Mouse (Mus musculus) liver, embryonic 11.5 days (tissue): ENCODE data around the gene Elovl3. TPM values are rescaled to one million over a fixed set of nuclear protein-coding genes. Genes with fewer than 3 reads are reported as not detected.

Source experiments
- ATAC-seq: fragments of 200-750 bp; cut with Nextera tagmentation; replicated peaks from 2 replicates; pipeline ENCODE4 v1.8.0; 2017; ENCODE audit warnings: moderate number of reproducible peaks, mild to moderate bottlenecking, moderate TSS enrichment, moderate library complexity; ENCODE audit not compliant: low FRiP score
- DNase-seq: peaks from one replicate; pipeline ENCODE4 v3.0.0-alpha.2; 2017; ENCODE audit warnings: low spot score
- H3K27ac ChIP-seq: fragments of 300-500 bp; sonication (generic); 2 replicates; pipeline ENCODE4 v1.5.1; 2014; ENCODE audit warnings: mild to moderate bottlenecking, low read depth, low read length, control low read depth
- H3K27me3 ChIP-seq: fragments of 300-500 bp; sonication (generic); replicated peaks from 2 replicates; pipeline ENCODE4 v1.6.1; 2014; ENCODE audit warnings: low read length, mixed read lengths; ENCODE audit not compliant: control insufficient read depth, insufficient read depth
- H3K36me3 ChIP-seq: fragments of 300-500 bp; sonication (generic); 2 replicates; pipeline ENCODE4 v1.6.1; 2014; ENCODE audit warnings: mild to moderate bottlenecking, low read length, moderate library complexity, mixed read lengths; ENCODE audit not compliant: control insufficient read depth, insufficient read depth
- H3K4me1 ChIP-seq: fragments of 300-500 bp; sonication (generic); replicated peaks from 2 replicates; pipeline ENCODE4 v1.6.1; 2014; ENCODE audit warnings: low read length, mixed read lengths; ENCODE audit not compliant: control insufficient read depth, insufficient read depth
- H3K4me2 ChIP-seq: fragments of 300-500 bp; sonication (generic); 2 replicates; pipeline ENCODE4 v1.6.1; 2014; ENCODE audit warnings: mild to moderate bottlenecking, control low read depth, moderate library complexity
- H3K4me3 ChIP-seq: fragments of 300-500 bp; sonication (generic); 2 replicates; pipeline ENCODE4 v1.5.1; 2014; ENCODE audit warnings: low read depth, low read length, control low read depth
- H3K9ac ChIP-seq: fragments of 300-500 bp; sonication (generic); 2 replicates; pipeline ENCODE4 v1.6.1; 2014; ENCODE audit warnings: low read depth, low read length, control low read depth
- H3K9me3 ChIP-seq: fragments of 300-500 bp; sonication (generic); 2 replicates; pipeline ENCODE4 v1.6.1; 2016; ENCODE audit warnings: low read length, inconsistent platforms, mixed read lengths; ENCODE audit not compliant: control insufficient read depth
- WGBS: fragments of 180-500 bp; shearing (Covaris S2); extraction: QIAGEN DNeasy Blood & Tissue Kit; methylation state at CpG from one replicate; pipeline ENCODE4 v1.1.7; 2014; 5-methylcytosine and 5-hydroxymethylcytosine counted together
- polyA plus RNA-seq: library from polyadenylated mRNA; unstranded; fragments of >200 nt; fragmentation: Nextera tagmentation; extraction: Ambion mirVana; gene quantifications from 2 replicates; pipeline ENCODE4 v1.2.1, GENCODE M21; 2014

Elovl3 gene
- not detected in 2 replicates for polyA plus RNA-seq

DNA sequence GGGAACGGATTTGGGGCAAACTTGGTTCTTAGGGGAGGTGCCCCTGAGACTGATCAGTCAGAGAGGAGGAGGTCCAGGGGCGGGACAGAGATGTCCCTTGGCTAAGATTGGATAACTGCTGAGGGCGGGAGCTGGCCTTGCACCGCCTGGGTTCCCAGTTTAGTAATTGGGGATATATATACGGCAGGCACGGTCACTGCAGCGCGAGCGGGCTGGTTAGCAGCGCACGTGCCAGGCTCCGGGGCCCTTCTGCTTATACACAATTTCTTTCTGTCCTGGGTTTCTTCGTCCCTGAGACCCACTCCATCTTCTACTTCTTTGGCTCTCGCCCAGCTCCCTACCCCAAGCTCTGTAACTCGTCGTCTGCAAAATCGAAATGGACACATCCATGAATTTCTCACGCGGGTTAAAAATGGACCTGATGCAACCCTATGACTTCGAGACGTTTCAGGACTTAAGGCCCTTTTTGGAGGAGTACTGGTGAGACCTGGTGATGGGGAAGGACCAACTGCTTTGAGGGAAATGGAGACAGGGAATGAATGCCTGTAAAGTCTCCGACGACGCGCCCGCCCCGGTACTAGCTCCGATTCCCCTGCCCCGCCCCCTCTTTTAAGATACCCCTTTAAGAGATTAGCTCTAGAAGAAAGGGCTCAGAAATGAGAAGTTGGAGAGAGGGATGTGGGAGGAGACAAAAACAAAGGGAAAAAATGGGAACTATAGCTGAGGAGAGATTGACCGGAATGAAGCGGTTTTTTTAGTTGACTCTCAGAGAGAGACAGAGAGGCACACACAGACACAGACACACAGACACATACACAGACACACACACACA is at the start of gene Elovl3:
Gene Elovl3 (plus strand): TSS at position 204 of the 832 bp plus-strand sequence.
- WGBS, result 3% methylated on average over 31 of the region's 31 CpGs
- H3K27ac ChIP-seq, result no peak within 1 kb of the TSS
- H3K4me2 ChIP-seq, result peak within 1 kb of the TSS; percentile 41
- DNase-seq (no peak), ATAC-seq (peak; percentile 65)
- H3K4me3 ChIP-seq, result peak within 1 kb of the TSS; percentile 23; the same call in 1 of the 2 replicates
- H3K9me3 ChIP-seq, result no peaks in the 10 kb centered on the region
- H3K27me3 ChIP-seq, result peaks cover 67% of the 10 kb centered on the region
- H3K4me1 ChIP-seq, result peaks cover 14% of the 10 kb centered on the region
- H3K36me3 ChIP-seq, result no peaks in the 10 kb centered on the region
- no peak within 1 kb of the TSS for H3K9ac ChIP-seq

DNA sequence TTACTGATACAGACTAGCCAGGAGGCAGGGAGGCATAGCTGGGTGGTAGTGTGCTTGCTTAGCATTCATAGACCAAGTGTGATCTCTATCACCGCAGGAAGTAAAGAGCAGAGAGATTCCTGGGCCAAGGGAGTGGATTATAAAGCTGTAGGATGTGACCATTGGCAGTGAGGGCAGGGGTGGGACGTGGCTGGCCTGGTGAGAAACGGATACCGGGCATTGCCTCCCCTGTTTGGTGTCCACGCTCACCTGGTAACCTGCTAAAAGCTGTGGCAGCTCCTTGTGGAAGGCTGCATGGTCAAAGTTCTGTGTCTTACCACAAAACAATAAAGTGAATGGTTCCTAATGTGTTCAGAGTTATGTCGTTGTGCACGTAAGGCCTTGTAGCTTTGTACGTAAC is 46.5 kb upstream of the Elovl3 start:
- H3K4me1 ChIP-seq, result peaks cover 3% of the 10 kb centered on the region
- H3K27ac ChIP-seq, result no peak overlapping the region
- H3K9ac ChIP-seq, result no peak overlapping the region
- H3K9me3 ChIP-seq, result no peaks in the 10 kb centered on the region
- 94% methylated on average over 8 of the region's 8 CpGs for WGBS
- DNase-seq (no peak), ATAC-seq (no peak)
- H3K4me3 ChIP-seq, result no peak overlapping the region
- no peak overlapping the region for H3K4me2 ChIP-seq
- H3K36me3 ChIP-seq, result peaks cover 47% of the 10 kb centered on the region
- H3K27me3 ChIP-seq, result no peaks in the 10 kb centered on the region

DNA sequence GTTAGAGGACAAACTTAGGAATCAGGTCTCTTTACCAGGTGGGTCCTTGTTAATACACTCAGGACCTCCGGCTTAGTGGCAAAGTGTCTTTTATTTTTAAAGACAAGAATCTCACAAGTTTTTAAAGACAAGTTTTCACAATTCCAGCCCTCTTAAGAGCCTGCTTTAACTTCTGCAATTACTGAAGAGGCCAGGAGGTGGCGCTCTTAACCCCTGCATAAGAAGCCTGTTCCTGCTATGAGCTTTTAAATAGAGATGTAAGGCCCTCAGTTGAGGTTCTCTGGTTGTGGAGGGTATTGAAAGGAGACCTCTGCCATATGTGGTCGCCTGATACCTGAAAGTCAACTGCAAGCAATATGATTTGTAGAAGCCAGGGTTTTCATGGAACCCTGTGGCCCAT is 45.4 kb upstream of the Elovl3 start:
- WGBS, result 46% methylated on average over 3 of the region's 3 CpGs
- Histone ChIP-seq H3K9ac (no peak overlapping the region), H3K4me3 (no peak overlapping the region), H3K36me3 (peaks cover 36% of the 10 kb centered on the region), H3K4me2 (no peak overlapping the region), H3K27ac (no peak overlapping the region), H3K4me1 (peaks cover 3% of the 10 kb centered on the region), H3K9me3 (no peaks in the 10 kb centered on the region), H3K27me3 (no peaks in the 10 kb centered on the region)
- DNase-seq (no peak), ATAC-seq (peak; percentile 7; the same call in 1 of the 2 replicates)

GRCm38 (mm10) chr19:46087871-46088270 is 43.8 kb upstream of the Elovl3 start:
- no peak overlapping the region for H3K27ac ChIP-seq
- WGBS, result 80% methylated on average over 7 of the region's 7 CpGs
- H3K9me3 ChIP-seq, result no peaks in the 10 kb centered on the region
- peaks cover 22% of the 10 kb centered on the region for H3K36me3 ChIP-seq
- no peak overlapping the region for H3K4me2 ChIP-seq
- H3K27me3 ChIP-seq, result no peaks in the 10 kb centered on the region
- H3K4me3 ChIP-seq, result no peak overlapping the region
- DNase-seq (no peak), ATAC-seq (no peak)
- H3K4me1 ChIP-seq, result peaks cover 3% of the 10 kb centered on the region
- H3K9ac ChIP-seq, result no peak overlapping the region

DNA sequence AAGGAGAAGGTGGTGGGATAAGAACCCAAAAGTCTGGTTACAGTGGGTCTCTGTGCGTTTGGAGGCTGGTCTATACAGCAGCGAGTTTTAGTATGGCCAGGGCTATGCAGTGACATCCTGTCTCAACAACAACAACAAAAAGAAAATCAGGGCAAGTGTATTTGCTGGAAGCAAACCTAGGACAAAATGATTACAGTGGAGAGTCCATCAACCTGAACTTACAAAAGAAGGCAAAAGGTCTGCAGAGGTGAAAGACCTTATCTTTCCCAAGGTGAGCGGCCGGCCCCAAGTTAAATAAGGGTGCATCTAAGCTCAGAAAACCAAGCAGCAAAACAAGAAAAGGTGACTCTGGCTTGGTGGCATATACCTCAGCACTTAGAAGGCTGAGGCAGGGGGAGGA is 40.1 kb upstream of the Elovl3 start:
- DNase-seq, result no peak
- WGBS, result 83% methylated on average over 4 of the region's 4 CpGs
- ATAC-seq, result no peak
- H3K9ac ChIP-seq, result no peak overlapping the region
- H3K4me3 ChIP-seq, result no peak overlapping the region
- H3K36me3 ChIP-seq, result no peaks in the 10 kb centered on the region
- H3K9me3 ChIP-seq, result peaks cover 2% of the 10 kb centered on the region; the same call in 1 of the 2 replicates
- H3K4me2 ChIP-seq, result no peak overlapping the region
- H3K4me1 ChIP-seq, result peaks cover 3% of the 10 kb centered on the region
- no peaks in the 10 kb centered on the region for H3K27me3 ChIP-seq
- no peak overlapping the region for H3K27ac ChIP-seq

- Histone ChIP-seq H3K27me3 (no peaks in the 10 kb centered on the region), H3K4me2 (no peak overlapping the region), H3K9me3 (peaks cover 2% of the 10 kb centered on the region; the same call in 1 of the 2 replicates), H3K27ac (no peak overlapping the region), H3K36me3 (no peaks in the 10 kb centered on the region), H3K4me3 (no peak overlapping the region), H3K4me1 (no peaks in the 10 kb centered on the region), H3K9ac (no peak overlapping the region)
- 97% methylated on average over 2 of the region's 2 CpGs for WGBS
- DNase-seq, result no peak
- no peak for ATAC-seq
Observed at GRCm38 (mm10) chr19:46094144-46094543, 37.6 kb upstream of the Elovl3 start.

GRCm38 (mm10) chr19:46095291-46095690 is 36.4 kb upstream of the Elovl3 start:
- no peaks in the 10 kb centered on the region for H3K27me3 ChIP-seq
- no peak overlapping the region for H3K9ac ChIP-seq
- 88% methylated on average over 4 of the region's 4 CpGs for WGBS
- no peak overlapping the region for H3K4me3 ChIP-seq
- peaks cover 2% of the 10 kb centered on the region; the same call in 1 of the 2 replicates for H3K9me3 ChIP-seq
- no peak overlapping the region for H3K4me2 ChIP-seq
- H3K4me1 ChIP-seq, result no peaks in the 10 kb centered on the region
- no peak overlapping the region for H3K27ac ChIP-seq
- no peak for DNase-seq
- H3K36me3 ChIP-seq, result no peaks in the 10 kb centered on the region
- no peak for ATAC-seq

DNA sequence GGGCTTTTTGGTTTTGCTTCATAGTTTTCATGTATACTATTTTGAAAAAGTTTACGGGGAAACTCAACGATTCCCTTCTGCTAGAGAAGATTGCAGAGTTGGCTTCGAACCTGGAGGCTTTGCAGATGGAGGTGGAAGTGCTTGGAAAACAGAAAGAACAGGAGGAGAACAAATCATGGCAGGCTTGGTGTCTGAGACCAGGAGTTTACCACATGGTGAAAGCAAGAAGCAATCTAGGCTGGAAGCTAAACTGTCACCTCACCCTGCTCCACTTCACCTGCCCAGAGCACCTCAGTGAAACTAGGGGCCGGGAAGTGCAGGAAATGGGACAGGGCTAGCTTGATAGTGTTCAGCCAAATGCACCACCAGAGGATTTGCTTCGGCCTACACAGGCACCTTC is 35.3 kb upstream of the Elovl3 start:
- no peak for DNase-seq
- no peak overlapping the region for H3K9ac ChIP-seq
- ATAC-seq, result no peak
- H3K36me3 ChIP-seq, result no peaks in the 10 kb centered on the region
- 85% methylated on average over 5 of the region's 5 CpGs for WGBS
- no peak overlapping the region for H3K4me3 ChIP-seq
- no peak overlapping the region for H3K4me2 ChIP-seq
- H3K27ac ChIP-seq, result no peak overlapping the region
- no peaks in the 10 kb centered on the region for H3K4me1 ChIP-seq
- H3K9me3 ChIP-seq, result peaks cover 2% of the 10 kb centered on the region; the same call in 1 of the 2 replicates
- H3K27me3 ChIP-seq, result no peaks in the 10 kb centered on the region

DNA sequence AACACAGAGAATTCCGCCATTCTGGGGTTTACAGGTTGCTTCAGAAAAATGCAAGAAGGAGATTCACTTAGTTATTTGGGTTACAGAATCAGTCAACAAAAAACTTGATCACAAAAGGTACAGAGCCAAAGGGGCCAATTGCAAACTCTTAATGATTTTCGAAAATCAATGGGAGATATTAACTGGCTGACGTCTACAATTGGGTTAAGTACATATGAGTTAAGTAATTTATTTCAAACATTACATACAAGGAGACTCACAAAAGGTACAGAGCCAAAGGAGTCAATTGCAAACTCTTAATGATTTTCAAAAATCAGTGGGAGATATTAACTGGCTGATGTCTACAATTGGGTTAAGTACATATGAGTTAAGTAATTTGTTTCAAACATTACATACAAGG is 32.1 kb upstream of the Elovl3 start:
- H3K4me2 ChIP-seq, result no peak overlapping the region
- H3K36me3 ChIP-seq, result no peaks in the 10 kb centered on the region
- DNase-seq (no peak), ATAC-seq (no peak)
- 83% methylated on average over 3 of the region's 3 CpGs for WGBS
- H3K27me3 ChIP-seq, result no peaks in the 10 kb centered on the region
- no peak overlapping the region for H3K4me3 ChIP-seq
- H3K9ac ChIP-seq, result no peak overlapping the region
- no peaks in the 10 kb centered on the region for H3K9me3 ChIP-seq
- no peaks in the 10 kb centered on the region for H3K4me1 ChIP-seq
- no peak overlapping the region for H3K27ac ChIP-seq
